Mouse (Mus musculus) left cerebral cortex, postnatal 4 days (tissue): ENCODE data around the gene H2-Eb1. TPM values are rescaled to one million over a fixed set of nuclear protein-coding genes. Genes with fewer than 3 reads are reported as not detected.

Experiments
- DNase-seq: peaks from one replicate; pipeline ENCODE4 v3.0.0-alpha.2; 2022
- intact Hi-C: fragments of 180-260 bp; cut with DNase I; formaldehyde crosslinking; loops from one replicate; pipeline ENCODE4 v1.15.1; 2025
- total RNA-seq, 2 experiments: library from RNA; stranded (reverse); gene quantifications; 2 replicates each; pipeline ENCODE4 v1.2.3; 2021

The H2-Eb1 gene
- total RNA-seq, 2 experiments from 2014 or later = 0.48 to 2.3 TPM

- intact Hi-C loops = loop anchor here (5.0 kb wide), 1 partner anchor 50 kb away; no protein-coding TSS in a partner anchor
- no peak for DNase-seq
These were observed 6.5 kb downstream of the H2-Eb1 start for GRCm38 (mm10) chr17:34312185-34312584.

GRCm38 (mm10) chr17:34313393-34313792 is 7.7 kb downstream of the H2-Eb1 start:
- DNase-seq = peak; percentile 75
- intact Hi-C loops = loop anchor here (5.0 kb wide), 1 partner anchor 51 kb away; no protein-coding TSS in a partner anchor

- intact Hi-C loops = loop anchor here (5.0 kb wide), 1 partner anchor 52 kb away; no protein-coding TSS in a partner anchor
- DNase-seq = no peak
These were observed 8.6 kb downstream of the H2-Eb1 start for GRCm38 (mm10) chr17:34314286-34314685.

- DNase-seq = no peak
- intact Hi-C loops = no loop called here
These were observed 9.8 kb downstream of the H2-Eb1 start for GRCm38 (mm10) chr17:34315512-34315911.

- no peak for DNase-seq
- intact Hi-C loops = no loop called here
These were observed 11.0 kb downstream of the H2-Eb1 start for GRCm38 (mm10) chr17:34316697-34317096.

GRCm38 (mm10) chr17:34317275-34317674 is 11.6 kb downstream of the H2-Eb1 start:
- no peak for DNase-seq
- intact Hi-C loops = no loop called here

- no peak for DNase-seq
- intact Hi-C loops = no loop called here
These were observed 19.8 kb downstream of the H2-Eb1 start, which contains the start of gene H2-Eb2 for GRCm38 (mm10) chr17:34325436-34325835. Gene H2-Eb2 (plus strand): TSS chr17:34325665.

GRCm38 (mm10) chr17:34326373-34326772 is 20.7 kb downstream of the H2-Eb1 start:
- no peak for DNase-seq
- intact Hi-C loops = no loop called here

- DNase-seq = no peak
- intact Hi-C loops = no loop called here
These were observed 24.1 kb downstream of the H2-Eb1 start for GRCm38 (mm10) chr17:34329807-34330206.

- intact Hi-C loops = no loop called here
- DNase-seq = no peak
These were observed 25.5 kb downstream of the H2-Eb1 start for GRCm38 (mm10) chr17:34331200-34331599.

- no peak for DNase-seq
- intact Hi-C loops = loop anchor here (10.0 kb wide), 1 partner anchor 96 kb away; no protein-coding TSS in a partner anchor
These were observed 35.1 kb downstream of the H2-Eb1 start for GRCm38 (mm10) chr17:34340619-34341402.

- intact Hi-C loops = loop anchor here (5.0 to 10.0 kb wide), 2 partner anchors 100 to 173 kb away; no protein-coding TSS in a partner anchor
These were observed 39.2 kb downstream of the H2-Eb1 start for GRCm38 (mm10) chr17:34344882-34345281.

GRCm38 (mm10) chr17:34345486-34345885 is 39.8 kb downstream of the H2-Eb1 start:
- no peak for DNase-seq
- intact Hi-C loops = loop anchor here (5.0 to 10.0 kb wide), 2 partner anchors 101 to 173 kb away; no protein-coding TSS in a partner anchor

More at GRCm38 (mm10) chr17:34344882-34345281, 39.2 kb downstream of the H2-Eb1 start:
- no peak for DNase-seq

GRCm38 (mm10) chr17:34346041-34346440 is 40.4 kb downstream of the H2-Eb1 start:
- intact Hi-C loops = loop anchor here (5.0 to 10.0 kb wide), 2 partner anchors 101 to 174 kb away; no protein-coding TSS in a partner anchor
- no peak for DNase-seq

- intact Hi-C loops = loop anchor here (5.0 to 10.0 kb wide), 2 partner anchors 103 to 175 kb away; no protein-coding TSS in a partner anchor
- DNase-seq = no peak
These were observed 42.1 kb downstream of the H2-Eb1 start for GRCm38 (mm10) chr17:34347606-34348308.

GRCm38 (mm10) chr17:34349429-34349828 is 43.8 kb downstream of the H2-Eb1 start:
- peak; percentile 76 for DNase-seq
- intact Hi-C loops = loop anchor here (5.0 to 10.0 kb wide), 2 partner anchors 105 to 177 kb away; no protein-coding TSS in a partner anchor

GRCm38 (mm10) chr17:34354539-34354938 is 48.9 kb downstream of the H2-Eb1 start, which contains the start of gene Btnl2:
Gene Btnl2 (plus strand): TSS chr17:34354822.
- intact Hi-C loops = no loop called here
- no peak for DNase-seq

- no peak for DNase-seq
- intact Hi-C loops = no loop called here
These were observed 49.3 kb downstream of the H2-Eb1 start for GRCm38 (mm10) chr17:34354940-34355339.

- intact Hi-C loops = no loop called here
These were observed 57.4 kb downstream of the H2-Eb1 start for GRCm38 (mm10) chr17:34362954-34363546.

GRCm38 (mm10) chr17:34363676-34364310 is 58.1 kb downstream of the H2-Eb1 start:
- DNase-seq = no peak
- intact Hi-C loops = no loop called here

More at GRCm38 (mm10) chr17:34362954-34363546, 57.4 kb downstream of the H2-Eb1 start:
- DNase-seq = no peak
